Mouse (Mus musculus): ENCODE measurements around the gene Wt1. TPM values are rescaled to one million over a fixed set of nuclear protein-coding genes. Genes with fewer than 3 reads are reported as not detected.
A peak's percentile ranks its signal among the peaks of the same experiment; 100 is the strongest.

Wt1 gene
- polyA plus RNA-seq, 1 experiment, result not detected

GRCm38 (mm10) chr2:105097294-105097953 is 28.9 kb upstream of the Wt1 start:
- Histone ChIP-seq H3K27me3 (replicated peaks) (no peaks in the 10 kb centered on the region), H3K36me3 (replicated peaks; ENCODE audit: low read length) (no peaks in the 10 kb centered on the region), H3K4me3 (replicated peaks) (no peak overlapping the region), H3K4me1 (no peaks in the 10 kb centered on the region), H3K9me3 (no peaks in the 10 kb centered on the region)
- no peak for TF ChIP-seq FLI1 (IDR thresholded peaks at IDR 0.05; ENCODE audit: low read length)
- TF ChIP-seq GATA1 (IDR thresholded peaks at IDR 0.05; ENCODE audit: borderline replicate concordance, low read length), result no peak

DNA sequence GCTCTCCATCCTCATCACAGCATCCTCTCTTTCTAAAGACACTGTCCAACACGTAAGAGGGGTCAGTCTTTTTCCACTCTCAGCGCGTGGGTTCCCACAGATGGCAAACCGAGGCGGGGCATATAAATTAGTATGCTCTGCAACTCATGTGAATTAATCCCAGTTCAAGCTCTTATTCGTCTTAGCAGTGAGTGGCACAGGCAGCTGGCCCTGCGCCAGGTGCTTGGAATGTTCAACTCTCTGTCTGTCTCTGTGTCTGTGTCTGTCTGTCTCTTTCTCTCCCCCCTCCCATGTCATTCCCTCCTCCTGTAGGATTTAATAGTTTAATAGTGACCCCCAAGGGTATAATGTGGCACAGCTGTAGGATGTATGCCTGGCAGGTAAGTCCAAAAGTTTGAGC is 26.9 kb upstream of the Wt1 start:
- Histone ChIP-seq H3K4me3 (replicated peaks) (no peak overlapping the region), H3K4me1 (no peaks in the 10 kb centered on the region), H3K27me3 (replicated peaks) (peaks cover 2% of the 10 kb centered on the region), H3K36me3 (replicated peaks; ENCODE audit: low read length) (no peaks in the 10 kb centered on the region), H3K9me3 (no peaks in the 10 kb centered on the region)
- no peak for TF ChIP-seq FLI1 (IDR thresholded peaks at IDR 0.05; ENCODE audit: low read length)
- TF ChIP-seq GATA1 (IDR thresholded peaks at IDR 0.05; ENCODE audit: borderline replicate concordance, low read length), result no peak

- Histone ChIP-seq H3K36me3 (replicated peaks; ENCODE audit: low read length) (no peaks in the 10 kb centered on the region), H3K4me1 (no peaks in the 10 kb centered on the region), H3K27me3 (replicated peaks) (peaks cover 2% of the 10 kb centered on the region), H3K9me3 (no peaks in the 10 kb centered on the region), H3K4me3 (replicated peaks) (no peak overlapping the region)
- TF ChIP-seq GATA1 (IDR thresholded peaks at IDR 0.05; ENCODE audit: borderline replicate concordance, low read length) (no peak), FLI1 (IDR thresholded peaks at IDR 0.05; ENCODE audit: low read length) (no peak)
Measured at GRCm38 (mm10) chr2:105100541-105100940, 25.8 kb upstream of the Wt1 start.

- Histone ChIP-seq H3K9me3 (no peaks in the 10 kb centered on the region), H3K4me3 (replicated peaks) (no peak overlapping the region), H3K27me3 (replicated peaks) (peaks cover 19% of the 10 kb centered on the region), H3K36me3 (replicated peaks; ENCODE audit: low read length) (no peaks in the 10 kb centered on the region), H3K4me1 (no peaks in the 10 kb centered on the region)
- TF ChIP-seq FLI1 (IDR thresholded peaks at IDR 0.05; ENCODE audit: low read length) (no peak), GATA1 (IDR thresholded peaks at IDR 0.05; ENCODE audit: borderline replicate concordance, low read length) (no peak)
Measured at GRCm38 (mm10) chr2:105108703-105109158, 17.6 kb upstream of the Wt1 start.

GRCm38 (mm10) chr2:105114074-105114473 is 12.3 kb upstream of the Wt1 start:
- Histone ChIP-seq H3K4me3 (replicated peaks) (no peak overlapping the region), H3K9me3 (no peaks in the 10 kb centered on the region), H3K27me3 (replicated peaks) (peaks cover 30% of the 10 kb centered on the region), H3K4me1 (peaks cover 4% of the 10 kb centered on the region; the same call in 1 of the 2 replicates), H3K36me3 (replicated peaks; ENCODE audit: low read length) (no peaks in the 10 kb centered on the region)
- TF ChIP-seq GATA1 (IDR thresholded peaks at IDR 0.05; ENCODE audit: borderline replicate concordance, low read length), result no peak

GRCm38 (mm10) chr2:105117669-105118068 is 8.7 kb upstream of the Wt1 start:
- H3K27me3 ChIP-seq (replicated peaks), result peaks cover 50% of the 10 kb centered on the region
- no peak overlapping the region for H3K4me3 ChIP-seq (replicated peaks)
- TF ChIP-seq GATA1 (IDR thresholded peaks at IDR 0.05; ENCODE audit: borderline replicate concordance, low read length) (no peak), FLI1 (IDR thresholded peaks at IDR 0.05; ENCODE audit: low read length) (no peak)
- no peaks in the 10 kb centered on the region for H3K36me3 ChIP-seq (replicated peaks; ENCODE audit: low read length)
- H3K4me1 ChIP-seq, result peaks cover 11% of the 10 kb centered on the region
- no peaks in the 10 kb centered on the region for H3K9me3 ChIP-seq

GRCm38 (mm10) chr2:105122216-105122615 is 4.1 kb upstream of the Wt1 start:
- Histone ChIP-seq H3K4me3 (replicated peaks) (peak overlapping the region; percentile 42), H3K36me3 (replicated peaks; ENCODE audit: low read length) (no peaks in the 10 kb centered on the region), H3K4me1 (peaks cover 31% of the 10 kb centered on the region), H3K27me3 (replicated peaks) (peaks cover 81% of the 10 kb centered on the region), H3K9me3 (no peaks in the 10 kb centered on the region)
- TF ChIP-seq GATA1 (IDR thresholded peaks at IDR 0.05; ENCODE audit: borderline replicate concordance, low read length) (no peak), FLI1 (IDR thresholded peaks at IDR 0.05; ENCODE audit: low read length) (no peak)

DNA sequence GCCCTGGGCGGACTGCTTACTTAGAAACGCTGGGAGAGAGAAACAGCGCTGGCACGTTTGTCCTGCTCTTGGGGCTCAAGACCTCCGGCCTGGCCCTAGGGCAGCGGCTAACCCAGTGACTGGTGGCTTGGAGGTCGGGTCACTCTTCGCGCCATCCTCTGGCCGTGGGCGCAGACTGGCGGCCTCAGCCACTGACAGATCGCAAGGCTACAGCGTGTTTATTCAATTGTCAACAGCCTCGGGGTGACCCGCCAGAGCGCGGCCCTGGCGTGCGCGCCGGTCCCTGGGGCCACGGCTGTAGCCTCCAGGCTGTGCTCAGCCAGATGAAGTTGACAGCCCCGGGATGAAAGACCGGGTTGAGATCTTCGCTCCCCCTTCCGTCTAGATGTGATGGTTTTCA is 3.4 kb upstream of the Wt1 start:
- Histone ChIP-seq H3K4me1 (peaks cover 37% of the 10 kb centered on the region), H3K36me3 (replicated peaks; ENCODE audit: low read length) (no peaks in the 10 kb centered on the region), H3K27me3 (replicated peaks) (peaks cover 88% of the 10 kb centered on the region), H3K4me3 (replicated peaks) (peak overlapping the region; percentile 87), H3K9me3 (no peaks in the 10 kb centered on the region)
- no peak for TF ChIP-seq GATA1 (IDR thresholded peaks at IDR 0.05; ENCODE audit: borderline replicate concordance, low read length)
- TF ChIP-seq FLI1 (IDR thresholded peaks at IDR 0.05; ENCODE audit: low read length), result no peak

DNA sequence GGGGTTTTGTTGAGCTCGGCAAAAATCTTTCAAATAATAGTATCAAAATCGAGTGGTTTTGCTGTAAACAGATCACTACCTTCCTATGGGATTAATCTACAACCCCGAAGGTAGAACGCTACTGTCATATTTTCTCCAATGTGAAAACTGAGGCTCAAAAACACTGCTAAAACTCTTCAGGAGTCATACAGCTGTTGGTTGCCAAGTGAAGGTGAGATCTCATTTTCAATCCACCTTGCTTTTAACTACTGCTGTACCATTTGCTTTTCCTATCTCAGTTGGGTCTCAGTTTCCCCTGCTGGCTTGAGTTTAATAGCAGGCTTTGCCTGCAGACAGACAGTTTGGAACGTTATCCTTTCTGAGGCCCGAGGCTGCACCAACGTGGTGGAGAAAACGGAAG is 2.9 kb upstream of the Wt1 start:
- H3K27me3 ChIP-seq (replicated peaks), result peaks cover 91% of the 10 kb centered on the region
- H3K9me3 ChIP-seq, result no peaks in the 10 kb centered on the region
- H3K4me1 ChIP-seq, result peaks cover 43% of the 10 kb centered on the region
- H3K36me3 ChIP-seq (replicated peaks; ENCODE audit: low read length), result no peaks in the 10 kb centered on the region
- no peak for TF ChIP-seq GATA1 (IDR thresholded peaks at IDR 0.05; ENCODE audit: borderline replicate concordance, low read length)
- TF ChIP-seq FLI1 (IDR thresholded peaks at IDR 0.05; ENCODE audit: low read length), result no peak
- peak overlapping the region; percentile 56 for H3K4me3 ChIP-seq (replicated peaks)

DNA sequence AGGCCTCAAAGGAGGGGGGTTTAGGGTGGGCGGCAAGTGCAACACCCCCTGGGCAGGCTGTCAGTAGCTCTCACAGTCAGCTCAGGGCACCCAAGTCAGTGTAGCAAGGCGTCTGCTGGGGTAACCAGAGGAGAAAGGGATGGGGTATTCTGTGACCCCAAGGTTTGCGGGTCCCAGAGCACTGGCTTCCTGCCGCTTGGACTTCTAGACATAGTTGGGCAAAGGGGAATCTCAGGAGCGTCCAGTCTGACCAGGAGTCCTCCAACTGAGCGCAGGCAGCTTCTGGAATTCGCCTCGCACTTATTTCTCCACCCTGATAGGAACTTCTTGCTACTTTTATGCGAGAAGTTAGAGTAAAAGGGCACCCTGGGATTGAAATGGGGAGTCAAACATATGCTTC is 2.4 kb upstream of the Wt1 start:
- TF ChIP-seq FLI1 (IDR thresholded peaks at IDR 0.05; ENCODE audit: low read length) (no peak), GATA1 (IDR thresholded peaks at IDR 0.05; ENCODE audit: borderline replicate concordance, low read length) (no peak)
- no peaks in the 10 kb centered on the region for H3K9me3 ChIP-seq
- H3K4me3 ChIP-seq (replicated peaks), result peak overlapping the region; percentile 56
- peaks cover 47% of the 10 kb centered on the region for H3K4me1 ChIP-seq
- peaks cover 94% of the 10 kb centered on the region for H3K27me3 ChIP-seq (replicated peaks)
- no peaks in the 10 kb centered on the region for H3K36me3 ChIP-seq (replicated peaks; ENCODE audit: low read length)
